Mouse (Mus musculus): ENCODE data around the gene Tpgs1. TPM values are rescaled to one million over a fixed set of nuclear protein-coding genes. Genes with fewer than 3 reads are reported as not detected.

Gene Tpgs1
- 47.4 and 53.2 TPM in 2 replicates for polyA plus RNA-seq (2015; fragmentation: Nextera tagmentation; extraction: Ambion mirVana)

DNA sequence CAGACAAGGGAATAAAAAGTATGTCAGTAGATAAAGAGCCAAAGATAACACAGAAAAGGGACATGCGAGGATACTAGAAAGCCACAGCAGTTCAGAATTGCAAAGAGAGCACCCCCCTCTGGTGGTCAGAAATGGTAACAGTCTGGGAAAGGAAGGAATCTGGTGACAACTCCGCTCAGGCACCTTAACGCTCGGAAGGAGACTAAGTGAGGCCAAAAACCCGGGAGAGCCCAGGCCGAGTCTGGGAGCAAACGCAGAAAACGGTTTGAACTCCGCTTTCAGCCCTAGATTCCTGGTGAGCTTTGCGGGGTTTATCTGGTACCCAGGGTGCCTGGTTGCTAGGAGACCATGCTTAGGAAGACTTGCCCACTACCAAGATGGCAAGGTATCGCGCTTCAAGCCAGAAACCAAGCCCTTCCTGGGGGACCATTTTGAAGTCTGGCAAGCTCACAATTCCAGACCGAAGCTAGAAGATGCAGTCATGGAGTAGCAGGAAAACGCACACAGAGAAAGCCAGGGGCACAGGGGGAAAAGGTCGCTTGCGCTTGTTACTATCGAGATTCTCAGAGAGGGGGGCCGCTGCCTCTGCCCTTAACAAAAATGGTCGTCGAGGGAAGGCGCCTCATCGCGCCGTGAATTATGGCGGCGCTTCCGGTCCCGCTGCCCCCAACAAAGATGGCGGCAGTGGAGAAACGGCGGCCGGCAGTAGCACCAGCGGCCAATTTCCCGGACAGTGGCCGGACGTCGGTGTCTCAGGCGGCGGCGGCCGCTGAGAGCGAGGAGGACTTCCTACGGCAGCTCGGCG, at the start of gene Tpgs1:
Tpgs1 (plus strand) TSS at position 599 of the 805 bp plus-strand sequence.
- Histone ChIP-seq H3K27ac (ENCODE audit: low read length) (peak within 1 kb of the TSS; percentile 90), H3K4me1 (ENCODE audit: control insufficient read depth, insufficient read depth, low read length) (peaks cover 13% of the 10 kb centered on the region), H3K36me3 (ENCODE audit: control insufficient read depth, insufficient read depth, low read length) (no peaks in the 10 kb centered on the region), H3K9ac (ENCODE audit: low read length) (peak within 1 kb of the TSS; percentile 85), H3K4me3 (replicated peaks; ENCODE audit: low read length) (peak within 1 kb of the TSS; percentile 89), H3K27me3 (ENCODE audit: control insufficient read depth, insufficient read depth, low read length) (no peaks in the 10 kb centered on the region), H3K9me3 (replicated peaks; ENCODE audit: control insufficient read depth, low read length) (no peaks in the 10 kb centered on the region), H3K4me2 (ENCODE audit: low read depth, low read length) (peak within 1 kb of the TSS; percentile 77)
- peak; percentile 76 for ATAC-seq (ENCODE audit: insufficient read depth, low FRiP score)
- under 1% methylated on average over 45 of the region's 45 CpGs for WGBS

DNA sequence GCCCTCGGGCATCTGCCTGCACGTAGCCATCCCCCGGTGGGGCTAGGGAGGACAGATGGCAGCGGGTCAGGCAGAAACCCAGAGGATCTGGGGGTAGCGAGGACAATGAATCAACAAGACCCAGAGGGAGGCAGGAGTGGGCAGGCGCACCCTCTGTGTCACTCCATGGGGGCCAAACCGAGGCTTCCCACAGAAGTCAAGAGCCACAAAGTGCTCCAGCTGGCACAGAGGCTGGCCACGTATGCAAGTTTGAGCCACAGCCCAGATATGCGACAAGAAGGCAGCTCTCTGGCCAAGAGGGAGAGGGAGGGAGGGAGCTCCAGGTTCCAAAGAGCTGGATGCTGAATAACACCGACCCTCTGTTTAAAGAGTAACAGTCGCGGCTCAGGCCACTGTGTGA, 45.2 kb upstream of the Tpgs1 start:
- no peak overlapping the region for H3K4me3 ChIP-seq (replicated peaks; ENCODE audit: low read length)
- WGBS: 68% methylated on average over 12 of the region's 12 CpGs
- no peak overlapping the region for H3K27ac ChIP-seq (ENCODE audit: low read length)
- H3K9me3 ChIP-seq (replicated peaks; ENCODE audit: control insufficient read depth, low read length): no peaks in the 10 kb centered on the region
- no peaks in the 10 kb centered on the region for H3K36me3 ChIP-seq (ENCODE audit: control insufficient read depth, insufficient read depth, low read length)
- H3K9ac ChIP-seq (ENCODE audit: low read length): no peak overlapping the region
- H3K4me1 ChIP-seq (ENCODE audit: control insufficient read depth, insufficient read depth, low read length): no peaks in the 10 kb centered on the region
- ATAC-seq (ENCODE audit: insufficient read depth, low FRiP score): no peak
- H3K27me3 ChIP-seq (ENCODE audit: control insufficient read depth, insufficient read depth, low read length): no peaks in the 10 kb centered on the region
- H3K4me2 ChIP-seq (ENCODE audit: low read depth, low read length): no peak overlapping the region

DNA sequence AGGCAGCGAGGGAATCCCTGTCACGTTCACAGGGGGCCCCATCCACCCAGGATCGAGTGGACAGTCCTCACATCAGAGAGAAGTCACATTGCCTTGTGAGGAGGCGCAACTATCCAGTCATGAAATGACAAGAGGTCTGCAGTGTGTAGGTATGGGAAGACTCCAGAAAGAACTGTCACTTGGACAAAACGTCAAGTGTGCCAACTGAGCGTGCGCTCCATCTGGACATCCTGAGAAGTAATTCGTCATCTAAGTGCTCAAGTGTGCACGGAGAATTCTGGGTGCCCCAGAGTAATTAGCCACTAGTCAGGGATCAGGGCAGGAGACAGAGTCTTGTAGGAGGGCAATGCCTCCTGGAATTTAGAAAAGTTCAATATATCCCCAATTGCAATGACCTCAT, 43.8 kb upstream of the Tpgs1 start:
- H3K4me2 ChIP-seq (ENCODE audit: low read depth, low read length): no peak overlapping the region
- no peaks in the 10 kb centered on the region for H3K9me3 ChIP-seq (replicated peaks; ENCODE audit: control insufficient read depth, low read length)
- no peak for ATAC-seq (ENCODE audit: insufficient read depth, low FRiP score)
- no peak overlapping the region for H3K9ac ChIP-seq (ENCODE audit: low read length)
- H3K27ac ChIP-seq (ENCODE audit: low read length): no peak overlapping the region
- no peaks in the 10 kb centered on the region for H3K36me3 ChIP-seq (ENCODE audit: control insufficient read depth, insufficient read depth, low read length)
- no peaks in the 10 kb centered on the region for H3K4me1 ChIP-seq (ENCODE audit: control insufficient read depth, insufficient read depth, low read length)
- no peaks in the 10 kb centered on the region for H3K27me3 ChIP-seq (ENCODE audit: control insufficient read depth, insufficient read depth, low read length)
- WGBS: 69% methylated on average over 9 of the region's 9 CpGs
- H3K4me3 ChIP-seq (replicated peaks; ENCODE audit: low read length): no peak overlapping the region

DNA sequence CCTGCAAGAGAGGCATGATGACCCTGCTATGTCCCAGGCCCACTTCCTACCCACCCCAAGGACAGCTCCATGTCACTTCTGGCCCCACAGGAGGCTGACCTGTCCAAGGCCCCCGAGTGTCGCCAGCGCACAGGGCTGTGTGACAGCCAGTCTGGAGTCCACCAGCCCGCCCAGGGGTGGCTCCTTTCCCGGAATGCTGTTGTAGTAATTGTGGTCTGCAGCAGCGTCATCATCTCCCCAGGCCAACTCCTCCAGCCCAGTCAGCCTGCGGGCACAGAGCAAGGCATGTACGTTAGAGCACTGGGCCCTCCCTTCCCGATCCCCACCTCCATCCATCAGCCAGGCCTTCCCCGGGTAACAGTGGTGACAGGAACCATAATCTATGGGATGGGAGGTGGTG, 43.0 kb upstream of the Tpgs1 start:
- no peak overlapping the region for H3K9ac ChIP-seq (ENCODE audit: low read length)
- H3K27me3 ChIP-seq (ENCODE audit: control insufficient read depth, insufficient read depth, low read length): no peaks in the 10 kb centered on the region
- WGBS: 80% methylated on average over 10 of the region's 10 CpGs
- no peak for ATAC-seq (ENCODE audit: insufficient read depth, low FRiP score)
- H3K9me3 ChIP-seq (replicated peaks; ENCODE audit: control insufficient read depth, low read length): no peaks in the 10 kb centered on the region
- no peak overlapping the region for H3K4me3 ChIP-seq (replicated peaks; ENCODE audit: low read length)
- no peaks in the 10 kb centered on the region for H3K4me1 ChIP-seq (ENCODE audit: control insufficient read depth, insufficient read depth, low read length)
- no peak overlapping the region for H3K4me2 ChIP-seq (ENCODE audit: low read depth, low read length)
- H3K27ac ChIP-seq (ENCODE audit: low read length): no peak overlapping the region
- no peaks in the 10 kb centered on the region for H3K36me3 ChIP-seq (ENCODE audit: control insufficient read depth, insufficient read depth, low read length)

DNA sequence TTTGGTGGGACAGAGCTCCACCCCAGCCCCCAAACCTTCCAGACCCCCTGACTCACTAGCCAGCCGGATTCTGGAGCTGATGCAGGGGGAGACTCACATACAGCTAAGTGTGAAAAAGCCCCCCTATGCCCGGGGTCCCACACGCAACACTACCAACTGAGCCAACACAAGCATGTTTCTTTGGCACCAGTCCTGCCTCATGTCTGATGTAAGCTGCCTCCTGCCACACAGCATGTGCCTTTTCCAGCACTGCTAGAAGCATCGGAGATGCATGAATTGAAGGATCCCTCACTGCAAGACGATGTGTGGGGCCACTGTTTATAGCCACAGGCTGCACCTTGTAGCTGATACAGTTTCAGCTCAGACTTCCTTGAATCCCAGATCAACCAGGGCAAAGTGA, 40.8 kb upstream of the Tpgs1 start:
- Histone ChIP-seq H3K27ac (ENCODE audit: low read length) (no peak overlapping the region), H3K4me2 (ENCODE audit: low read depth, low read length) (no peak overlapping the region), H3K36me3 (ENCODE audit: control insufficient read depth, insufficient read depth, low read length) (no peaks in the 10 kb centered on the region), H3K4me1 (ENCODE audit: control insufficient read depth, insufficient read depth, low read length) (no peaks in the 10 kb centered on the region), H3K9ac (ENCODE audit: low read length) (no peak overlapping the region), H3K27me3 (ENCODE audit: control insufficient read depth, insufficient read depth, low read length) (no peaks in the 10 kb centered on the region), H3K4me3 (replicated peaks; ENCODE audit: low read length) (no peak overlapping the region), H3K9me3 (replicated peaks; ENCODE audit: control insufficient read depth, low read length) (no peaks in the 10 kb centered on the region)
- WGBS: 88% methylated on average over 5 of the region's 5 CpGs
- no peak for ATAC-seq (ENCODE audit: insufficient read depth, low FRiP score)

DNA sequence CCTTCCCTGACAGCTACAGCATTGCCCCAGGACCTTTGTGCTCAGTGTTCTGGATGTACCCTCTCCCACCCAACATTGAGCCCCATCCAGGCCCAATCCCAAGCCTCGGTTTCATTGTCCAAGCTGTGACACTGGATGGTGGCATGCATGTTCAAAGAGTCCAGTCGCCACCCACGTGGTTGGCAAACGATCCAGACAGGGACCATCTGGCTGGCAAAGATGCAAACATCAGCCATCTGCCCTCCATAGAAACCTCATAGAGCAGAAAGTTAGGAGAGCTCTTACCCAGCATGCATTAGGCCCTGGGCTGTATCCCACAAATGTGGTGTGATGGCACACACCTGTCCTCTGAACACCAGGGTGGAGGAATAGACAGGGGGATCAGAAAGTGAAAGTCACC, 37.7 kb upstream of the Tpgs1 start:
- H3K4me1 ChIP-seq (ENCODE audit: control insufficient read depth, insufficient read depth, low read length): no peaks in the 10 kb centered on the region
- no peaks in the 10 kb centered on the region for H3K9me3 ChIP-seq (replicated peaks; ENCODE audit: control insufficient read depth, low read length)
- ATAC-seq (ENCODE audit: insufficient read depth, low FRiP score): no peak
- no peak overlapping the region for H3K27ac ChIP-seq (ENCODE audit: low read length)
- no peak overlapping the region for H3K4me3 ChIP-seq (replicated peaks; ENCODE audit: low read length)
- no peak overlapping the region for H3K4me2 ChIP-seq (ENCODE audit: low read depth, low read length)
- no peaks in the 10 kb centered on the region for H3K27me3 ChIP-seq (ENCODE audit: control insufficient read depth, insufficient read depth, low read length)
- 80% methylated on average over 4 of the region's 4 CpGs for WGBS
- no peak overlapping the region for H3K9ac ChIP-seq (ENCODE audit: low read length)
- no peaks in the 10 kb centered on the region for H3K36me3 ChIP-seq (ENCODE audit: control insufficient read depth, insufficient read depth, low read length)

DNA sequence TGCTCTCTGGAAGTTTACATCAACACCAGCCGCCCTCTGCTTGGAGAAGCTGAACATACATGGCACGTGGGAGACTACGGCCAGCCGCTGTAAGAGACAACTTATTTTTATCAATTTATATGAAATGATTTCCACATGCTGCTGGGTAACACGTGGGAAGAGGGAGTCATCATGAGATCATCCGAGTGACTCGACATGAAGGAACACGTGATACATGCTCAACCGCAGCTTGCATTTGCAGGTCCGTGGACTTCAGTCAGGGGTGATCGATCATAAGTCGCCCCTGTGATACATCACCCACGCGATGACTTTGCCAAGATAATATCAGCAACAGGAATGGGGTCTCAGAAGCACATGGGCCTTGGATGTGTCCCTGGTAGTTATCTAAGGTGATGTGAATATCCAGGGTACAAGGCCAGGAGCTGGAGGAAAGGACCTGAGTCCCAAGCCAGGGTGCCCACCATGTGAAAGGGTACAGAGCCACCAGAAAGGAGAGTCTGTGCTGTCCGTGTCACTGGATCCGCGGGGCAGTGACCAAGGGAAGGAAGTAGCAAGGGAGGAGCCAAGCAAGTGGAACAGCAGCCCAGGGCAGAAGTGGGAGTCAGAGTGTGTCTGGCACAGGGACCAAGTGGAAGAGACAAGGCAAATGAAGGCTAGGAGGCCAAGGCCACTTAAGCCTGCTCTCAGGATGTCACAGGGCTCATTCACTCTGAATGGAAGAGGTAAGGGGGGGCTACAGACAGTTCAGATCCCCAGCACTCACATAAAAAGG, 36.0 kb upstream of the Tpgs1 start:
- no peak for ATAC-seq (ENCODE audit: insufficient read depth, low FRiP score)
- Histone ChIP-seq H3K4me1 (ENCODE audit: control insufficient read depth, insufficient read depth, low read length) (peaks cover 3% of the 10 kb centered on the region; the same call in 1 of the 2 replicates), H3K4me2 (ENCODE audit: low read depth, low read length) (no peak overlapping the region), H3K27ac (ENCODE audit: low read length) (no peak overlapping the region), H3K27me3 (ENCODE audit: control insufficient read depth, insufficient read depth, low read length) (peaks cover 4% of the 10 kb centered on the region; the same call in 1 of the 2 replicates), H3K9ac (ENCODE audit: low read length) (no peak overlapping the region), H3K9me3 (replicated peaks; ENCODE audit: control insufficient read depth, low read length) (no peaks in the 10 kb centered on the region), H3K36me3 (ENCODE audit: control insufficient read depth, insufficient read depth, low read length) (no peaks in the 10 kb centered on the region), H3K4me3 (replicated peaks; ENCODE audit: low read length) (no peak overlapping the region)
- 78% methylated on average over 17 of the region's 17 CpGs for WGBS

DNA sequence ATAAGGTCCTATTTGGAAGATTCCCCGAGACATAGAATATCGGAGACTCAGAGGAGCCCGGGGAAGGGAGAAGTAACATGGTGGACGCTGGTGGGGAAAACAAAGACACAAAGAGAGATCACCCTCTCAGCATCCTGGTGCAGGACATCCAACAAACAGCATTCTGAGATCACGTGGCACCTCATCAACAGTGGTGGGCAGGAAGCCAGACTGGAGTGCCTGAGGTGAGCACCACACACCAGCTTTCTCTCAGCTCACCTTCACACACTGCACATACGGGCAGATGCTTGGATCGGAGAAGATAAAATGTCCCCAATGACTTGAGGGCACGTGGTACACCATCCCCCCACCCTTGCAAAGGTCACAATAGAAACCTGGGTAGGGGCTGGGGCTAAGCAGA, 32.9 kb upstream of the Tpgs1 start:
- ATAC-seq (ENCODE audit: insufficient read depth, low FRiP score): no peak
- H3K4me2 ChIP-seq (ENCODE audit: low read depth, low read length): 0 out of 2 replicates have a peak overlapping the region, but pooled peaks have one; percentile 84
- no peaks in the 10 kb centered on the region for H3K36me3 ChIP-seq (ENCODE audit: control insufficient read depth, insufficient read depth, low read length)
- peaks cover 10% of the 10 kb centered on the region for H3K4me1 ChIP-seq (ENCODE audit: control insufficient read depth, insufficient read depth, low read length)
- H3K27ac ChIP-seq (ENCODE audit: low read length): no peak overlapping the region
- no peak overlapping the region for H3K4me3 ChIP-seq (replicated peaks; ENCODE audit: low read length)
- H3K27me3 ChIP-seq (ENCODE audit: control insufficient read depth, insufficient read depth, low read length): peaks cover 7% of the 10 kb centered on the region
- WGBS: 84% methylated on average over 8 of the region's 8 CpGs
- no peak overlapping the region for H3K9ac ChIP-seq (ENCODE audit: low read length)
- no peaks in the 10 kb centered on the region for H3K9me3 ChIP-seq (replicated peaks; ENCODE audit: control insufficient read depth, low read length)

All from stomach, embryonic 16.5 days (tissue).